ENCODE assay signal across 8 mouse cellular contexts in genomic region chr14:121437026-121437425, GRCm38 (mm10). TPM values are rescaled to one million over a fixed set of nuclear protein-coding genes. Genes with fewer than 3 reads are reported as not detected.
DNase-seq lines count a peak whose midpoint lies in the region; ATAC-seq and TF ChIP-seq lines count a peak whose summit lies in the region.

No protein-coding gene starts in this region.

- H3K9ac ChIP-seq in heart, embryonic 13.5 days: no peak overlapping the region
- no peak overlapping the region for H3K9ac ChIP-seq in liver, postnatal 0 days (replicated peaks)
- no peak overlapping the region for H3K9ac ChIP-seq in forebrain, embryonic 14.5 days (ENCODE audit: low read length)

- 28% methylated on average over 6 of the region's 6 CpGs for WGBS in heart, embryonic 13.5 days
- 30% methylated on average over 6 of the region's 6 CpGs for WGBS in liver, postnatal 0 days (ENCODE audit: insufficient replicate concordance)
- 87% methylated on average over 6 of the region's 6 CpGs for WGBS in forebrain, embryonic 14.5 days

- peak overlapping the region; percentile 93 for H3K27ac ChIP-seq in heart, embryonic 13.5 days (replicated peaks)
- peak overlapping the region; percentile 22; the same call in 1 of the 2 replicates for H3K27ac ChIP-seq in liver, postnatal 0 days (ENCODE audit: low read depth)
- H3K27ac ChIP-seq in forebrain, embryonic 14.5 days (ENCODE audit: low read depth, low read length): no peak overlapping the region

- no peaks in the 10 kb centered on the region for H3K36me3 ChIP-seq in heart, embryonic 13.5 days
- H3K36me3 ChIP-seq in liver, postnatal 0 days (replicated peaks; ENCODE audit: insufficient read depth, low read length): no peaks in the 10 kb centered on the region
- H3K36me3 ChIP-seq in forebrain, embryonic 14.5 days (ENCODE audit: control insufficient read depth, insufficient read depth, low read length): no peaks in the 10 kb centered on the region

- H3K4me2 ChIP-seq in heart, embryonic 13.5 days: no peak overlapping the region
- H3K4me2 ChIP-seq in liver, postnatal 0 days (ENCODE audit: low read depth, low read length): no peak overlapping the region
- H3K4me2 ChIP-seq in forebrain, embryonic 14.5 days (ENCODE audit: low read length): no peak overlapping the region

- TF ChIP-seq CTCF in liver, postnatal 0 days (IDR thresholded peaks at IDR 0.05; ENCODE audit: low read depth): no peak

- H3K4me1 ChIP-seq in heart, embryonic 13.5 days: peaks cover 27% of the 10 kb centered on the region
- peaks cover 8% of the 10 kb centered on the region; the same call in 1 of the 2 replicates for H3K4me1 ChIP-seq in liver, postnatal 0 days (ENCODE audit: insufficient read depth)
- no peaks in the 10 kb centered on the region for H3K4me1 ChIP-seq in forebrain, embryonic 14.5 days (ENCODE audit: control insufficient read depth, insufficient read depth, low read length)

- no peaks in the 10 kb centered on the region for H3K9me3 ChIP-seq in heart, embryonic 13.5 days
- no peaks in the 10 kb centered on the region for H3K9me3 ChIP-seq in liver, postnatal 0 days (ENCODE audit: low read length)
- no peaks in the 10 kb centered on the region for H3K9me3 ChIP-seq in forebrain, embryonic 14.5 days (replicated peaks; ENCODE audit: control insufficient read depth, low read length)

- no peak overlapping the region for H3K4me3 ChIP-seq in heart, embryonic 13.5 days
- H3K4me3 ChIP-seq in liver, postnatal 0 days (ENCODE audit: low read depth, low read length): no peak overlapping the region
- H3K4me3 ChIP-seq in forebrain, embryonic 14.5 days (ENCODE audit: low read depth, low read length): no peak overlapping the region

- no peaks in the 10 kb centered on the region for H3K27me3 ChIP-seq in heart, embryonic 13.5 days (replicated peaks)
- no peaks in the 10 kb centered on the region for H3K27me3 ChIP-seq in liver, postnatal 0 days (ENCODE audit: insufficient read depth, low read length)
- no peaks in the 10 kb centered on the region for H3K27me3 ChIP-seq in forebrain, embryonic 14.5 days (replicated peaks; ENCODE audit: control insufficient read depth, insufficient read depth, low read length)

- intact Hi-C loops in left cerebral cortex, postnatal 14 days (cut with DNase I): no loop called here

- peak; percentile 43; the same call in 1 of the 2 replicates for TF ChIP-seq EP300 in liver, postnatal 0 days (IDR thresholded peaks at IDR 0.05; ENCODE audit: low read depth)

- peak; percentile 99 for DNase-seq in 416B (ENCODE audit: low read depth)
- peak; percentile 96 for DNase-seq in adrenal gland, postnatal 14 days
- peak; percentile 88 for DNase-seq in liver, postnatal 0 days
- DNase-seq in testis, postnatal 14 days (ENCODE audit: low spot score): peak; percentile 48
- no peak for DNase-seq in left cerebral cortex, postnatal 14 days (ENCODE audit: low spot score in 2 of 2)
- DNase-seq in frontal cortex, postnatal 36 days (ENCODE audit: low spot score in 2 of 2): no peak
- no peak for DNase-seq in forebrain, embryonic 14.5 days (ENCODE audit: low spot score)

- ATAC-seq in heart, embryonic 13.5 days (ENCODE audit: extremely low read depth, insufficient number of reproducible peaks, low FRiP score, low TSS enrichment): no peak
- ATAC-seq in liver, postnatal 0 days: peak; percentile 89
- no peak for ATAC-seq in forebrain, embryonic 14.5 days

RNA-seq across cellular contexts. Expression of gene Stk24, which starts 57.2 kb away (rescaled TPM):
- total RNA-seq in adrenal gland, postnatal 14 days (2021): 93.2 and 95.8 TPM in 2 replicates
- polyA plus RNA-seq in heart, embryonic 13.5 days (2015; fragmentation: Nextera tagmentation; extraction: Ambion mirVana): 29.7 and 30.8 TPM in 2 replicates
- polyA plus RNA-seq in liver, postnatal 0 days (2015; fragmentation: Nextera tagmentation; extraction: Ambion mirVana): 19.3 and 20.4 TPM in 2 replicates
- total RNA-seq in left cerebral cortex, postnatal 14 days (2021): 10 to 100 TPM; 49.5 to 50.0 TPM
- 20.6 and 20.8 TPM in 2 replicates for polyA plus RNA-seq in forebrain, embryonic 14.5 days (2014; fragmentation: Nextera tagmentation; extraction: Ambion mirVana)

Comparison
In these comparisons a context has a peak if more than half of its experiments do, and no peak if none do; other contexts are left out.
1. DNase-seq: peak in 416B (single experiment), adrenal gland, postnatal 14 days (single experiment), liver, postnatal 0 days (single experiment) and testis, postnatal 14 days (single experiment); none in left cerebral cortex, postnatal 14 days (0 of 2), frontal cortex, postnatal 36 days (0 of 2) and forebrain, embryonic 14.5 days (single experiment).